Mouse (Mus musculus): Measurements from ENCODE around the gene Tmem38b.

DNA sequence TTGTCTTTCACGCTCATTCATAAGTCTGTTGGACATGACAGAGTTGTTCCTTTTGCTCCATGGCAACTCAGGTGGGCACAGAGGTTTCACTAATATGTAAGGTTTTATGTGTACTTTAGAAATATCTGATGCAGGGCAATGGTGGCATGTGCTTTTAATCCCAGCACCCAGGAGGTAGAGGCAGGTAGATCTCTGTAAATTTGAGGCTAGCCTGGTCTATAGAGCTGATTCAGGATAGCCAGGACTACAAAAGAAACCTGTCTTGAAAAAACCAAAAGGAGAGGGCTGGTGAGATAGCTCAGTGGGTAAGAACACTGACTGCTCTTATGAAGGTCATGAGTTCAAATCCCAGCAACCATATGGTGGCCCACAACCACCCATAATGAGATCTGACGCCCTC, 20.5 kb downstream of the Tmem38b start:
- no peak for TF ChIP-seq ZC3H11A (IDR thresholded peaks at IDR 0.05; ENCODE audit: low read depth, low read length)
- TF ChIP-seq KAT2A (conservative IDR thresholded peaks at IDR 0.05; ENCODE audit: low read depth, low read length), result no peak
- TF ChIP-seq CTCF (IDR thresholded peaks at IDR 0.05 in 2 of 3, conservative IDR thresholded peaks at IDR 0.05 in 1 of 3; ENCODE audit: control insufficient read depth in 1 of 3, insufficient read depth in 1 of 3, low read depth in 2 of 3, low read length in 3 of 3, poor library complexity in 1 of 3, severe bottlenecking in 1 of 3), result no peak
- TF ChIP-seq POLR2AphosphoS5 (IDR thresholded peaks at IDR 0.05; ENCODE audit: borderline replicate concordance, low read depth, low read length), result no peak
- no peak for TF ChIP-seq SMC3 (IDR thresholded peaks at IDR 0.05; ENCODE audit: low read depth, low read length)
- no peak for TF ChIP-seq USF2 (IDR thresholded peaks at IDR 0.05; ENCODE audit: borderline replicate concordance in 1 of 2, insufficient read depth in 1 of 2, low read depth in 1 of 2, low read length in 2 of 2)
- no peak for TF ChIP-seq MAX (IDR thresholded peaks at IDR 0.05; ENCODE audit: low read length)
- no peak for TF ChIP-seq ETS1 (IDR thresholded peaks at IDR 0.05; ENCODE audit: low read depth, low read length)
- TF ChIP-seq NELFE (IDR thresholded peaks at IDR 0.05; ENCODE audit: low read depth, low read length), result no peak
- no peak for TF ChIP-seq ZKSCAN1 (IDR thresholded peaks at IDR 0.05; ENCODE audit: low read depth, low read length)
- TF ChIP-seq POLR2A (IDR thresholded peaks at IDR 0.05; ENCODE audit: control insufficient read depth in 1 of 2, insufficient read depth in 1 of 2, low read depth in 1 of 2, low read length in 2 of 2, poor library complexity in 1 of 2), result no peak
- TF ChIP-seq TCF12 (IDR thresholded peaks at IDR 0.05; ENCODE audit: low read depth, low read length), result no peak
- TF ChIP-seq GATA1 (IDR thresholded peaks at IDR 0.05; ENCODE audit: low read depth, low read length), result no peak

Data from MEL (cell line).